Mouse (Mus musculus): Measurements from ENCODE around the gene Ly6g5b. TPM values are rescaled to one million over a fixed set of nuclear protein-coding genes. Genes with fewer than 3 reads are reported as not detected.

Gene Ly6g5b
- polyA plus RNA-seq, 1 experiment from 2014 or later = 1.5 TPM

GRCm38 (mm10) chr17:35121871-35122303, 6.7 kb upstream of the Ly6g5b start, which contains the start of gene Csnk2b:
Csnk2b (minus strand) TSS chr17:35122053.
- Histone ChIP-seq H3K4me3 (peak within 1 kb of the TSS; percentile 74), H3K9ac (peak within 1 kb of the TSS; percentile 88), H3K4me2 (replicated peaks) (peak within 1 kb of the TSS; percentile 97), H3K36me3 (peaks cover 34% of the 10 kb centered on the region), H3K27me3 (no peaks in the 10 kb centered on the region), H3K9me3 (replicated peaks) (no peaks in the 10 kb centered on the region), H3K4me1 (peaks cover 30% of the 10 kb centered on the region), H3K27ac (peak within 1 kb of the TSS; percentile 91)
- under 1% methylated on average over 19 of the region's 19 CpGs for WGBS
- ATAC-seq (ENCODE audit: low FRiP score) = peak; percentile 17; the same call in 1 of the 2 replicates

GRCm38 (mm10) chr17:35121143-35121799, 6.0 kb upstream of the Ly6g5b start, which contains the start of gene Gpank1:
Gpank1 (plus strand) TSS chr17:35121455.
- peaks cover 38% of the 10 kb centered on the region for H3K36me3 ChIP-seq
- peak within 1 kb of the TSS; percentile 97 for H3K4me2 ChIP-seq (replicated peaks)
- H3K4me3 ChIP-seq = peak within 1 kb of the TSS; percentile 74
- no peaks in the 10 kb centered on the region for H3K9me3 ChIP-seq (replicated peaks)
- H3K9ac ChIP-seq = peak within 1 kb of the TSS; percentile 88
- H3K27me3 ChIP-seq = no peaks in the 10 kb centered on the region
- peak; percentile 94 for ATAC-seq (ENCODE audit: low FRiP score)
- peaks cover 25% of the 10 kb centered on the region for H3K4me1 ChIP-seq
- H3K27ac ChIP-seq = peak within 1 kb of the TSS; percentile 91
- under 1% methylated on average over 50 of the region's 50 CpGs for WGBS

GRCm38 (mm10) chr17:35120745-35121142, 5.5 kb upstream of the Ly6g5b start:
- H3K4me3 ChIP-seq = peak overlapping the region; percentile 74
- no peak for ATAC-seq (ENCODE audit: low FRiP score)
- peak overlapping the region; percentile 64 for H3K27ac ChIP-seq
- H3K4me1 ChIP-seq = peaks cover 22% of the 10 kb centered on the region
- no peaks in the 10 kb centered on the region for H3K27me3 ChIP-seq
- peak overlapping the region; percentile 97 for H3K4me2 ChIP-seq (replicated peaks)
- no peaks in the 10 kb centered on the region for H3K9me3 ChIP-seq (replicated peaks)
- WGBS = under 1% methylated on average over 33 of the region's 33 CpGs
- H3K36me3 ChIP-seq = peaks cover 43% of the 10 kb centered on the region
- H3K9ac ChIP-seq = peak overlapping the region; percentile 88

- Histone ChIP-seq H3K4me3 (no peak overlapping the region), H3K9ac (no peak overlapping the region), H3K27ac (no peak overlapping the region), H3K27me3 (no peaks in the 10 kb centered on the region), H3K4me2 (replicated peaks) (no peak overlapping the region), H3K36me3 (peaks cover 26% of the 10 kb centered on the region), H3K4me1 (no peaks in the 10 kb centered on the region), H3K9me3 (replicated peaks) (no peaks in the 10 kb centered on the region)
- ATAC-seq (ENCODE audit: low FRiP score) = no peak
- WGBS = 67% methylated on average over 9 of the region's 9 CpGs
Measured at GRCm38 (mm10) chr17:35111774-35112173, 3.5 kb downstream of the Ly6g5b start.

DNA sequence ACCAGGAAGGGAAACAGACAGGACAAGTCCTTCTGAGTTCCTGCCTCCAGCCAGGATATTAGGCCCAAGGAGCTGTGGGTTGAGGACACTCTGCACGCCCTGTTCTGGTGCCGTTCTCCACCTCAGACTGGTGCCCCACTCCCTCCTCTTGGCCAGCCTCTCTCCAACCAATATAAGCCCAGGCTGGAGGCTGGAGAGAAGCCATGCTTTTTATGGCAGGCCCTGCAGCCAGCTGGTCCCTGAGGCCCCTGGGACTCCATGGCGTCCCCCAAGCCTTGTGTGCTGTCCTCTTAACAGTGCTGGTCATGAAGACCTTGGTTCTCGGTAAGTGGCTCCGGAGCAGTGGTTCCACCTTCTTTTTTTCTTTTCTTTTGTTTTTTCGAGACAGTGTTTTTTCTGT, 7.1 kb downstream of the Ly6g5b start, which contains the start of gene Ly6g5c:
Gene Ly6g5c, plus strand, starts transcription at position 183 of the 400 bp plus-strand sequence.
- Histone ChIP-seq H3K9me3 (replicated peaks) (no peaks in the 10 kb centered on the region), H3K9ac (no peak within 1 kb of the TSS), H3K4me2 (replicated peaks) (no peak within 1 kb of the TSS), H3K4me3 (no peak within 1 kb of the TSS), H3K27me3 (no peaks in the 10 kb centered on the region), H3K36me3 (peaks cover 9% of the 10 kb centered on the region), H3K4me1 (peaks cover 4% of the 10 kb centered on the region; the same call in 1 of the 2 replicates), H3K27ac (no peak within 1 kb of the TSS)
- 82% methylated on average over 6 of the region's 6 CpGs for WGBS
- no peak for ATAC-seq (ENCODE audit: low FRiP score)

DNA sequence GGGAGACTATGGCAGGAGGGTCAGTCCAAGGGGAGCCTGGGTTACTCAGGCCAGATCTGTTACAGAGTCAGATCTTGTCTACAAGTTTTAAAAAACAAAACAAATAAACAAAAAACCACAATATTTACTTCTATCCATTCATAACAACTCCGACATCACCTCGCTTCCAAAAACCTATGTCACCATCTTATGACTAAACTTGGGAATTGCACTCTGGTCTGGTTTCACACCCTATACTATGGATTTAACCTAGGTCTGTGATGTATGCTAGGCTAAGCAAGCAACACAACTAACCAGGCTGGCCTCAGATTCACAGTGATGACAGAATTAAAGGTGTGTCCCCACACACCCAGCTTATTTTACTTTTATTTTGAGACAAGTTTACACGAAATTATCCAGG, 8.7 kb downstream of the Ly6g5b start:
- Histone ChIP-seq H3K4me2 (replicated peaks) (no peak overlapping the region), H3K27ac (no peak overlapping the region), H3K4me3 (no peak overlapping the region), H3K9ac (no peak overlapping the region; the same call in 1 of the 2 replicates), H3K36me3 (peaks cover 25% of the 10 kb centered on the region), H3K27me3 (no peaks in the 10 kb centered on the region), H3K4me1 (peaks cover 4% of the 10 kb centered on the region; the same call in 1 of the 2 replicates), H3K9me3 (replicated peaks) (no peaks in the 10 kb centered on the region)
- 62% methylated on average over 3 of the region's 3 CpGs for WGBS
- ATAC-seq (ENCODE audit: low FRiP score) = no peak

DNA sequence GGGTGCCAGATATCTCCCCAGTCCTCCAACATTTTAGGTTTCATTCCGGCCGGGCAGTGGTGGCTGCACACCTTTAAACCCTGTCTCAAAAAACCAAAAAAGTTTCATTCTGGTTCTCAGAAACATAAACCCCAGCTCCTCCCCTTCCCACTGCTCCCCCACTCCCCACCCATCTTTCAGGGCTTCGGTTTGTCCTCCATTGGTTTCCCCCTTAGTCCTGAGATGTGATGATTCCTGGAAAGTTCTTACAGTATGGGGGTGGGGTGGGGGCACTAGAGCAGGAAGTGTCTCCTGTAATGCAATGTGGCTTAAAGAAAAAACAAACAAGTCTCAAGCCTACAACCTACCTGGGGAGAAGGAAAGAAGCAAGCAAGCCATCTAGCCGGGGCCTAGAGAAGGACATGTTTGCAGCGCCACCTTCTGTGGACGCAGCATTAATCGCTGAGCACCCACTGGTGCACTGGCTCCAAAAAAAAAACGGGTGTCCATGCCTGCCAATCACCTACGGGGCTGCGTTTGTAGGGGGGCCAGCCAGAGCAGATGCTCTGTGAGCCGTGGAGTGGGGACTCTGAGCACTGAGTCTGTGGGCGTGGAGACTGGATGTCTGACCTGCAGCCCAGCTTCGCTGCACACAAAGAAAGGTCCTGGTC, 9.4 kb downstream of the Ly6g5b start:
- ATAC-seq (ENCODE audit: low FRiP score) = no peak
- H3K9ac ChIP-seq = peak overlapping the region; percentile 51
- H3K9me3 ChIP-seq (replicated peaks) = no peaks in the 10 kb centered on the region
- 26% methylated on average over 13 of the region's 13 CpGs for WGBS
- no peak overlapping the region for H3K4me3 ChIP-seq
- no peak overlapping the region for H3K27ac ChIP-seq
- peak overlapping the region; percentile 37 for H3K4me2 ChIP-seq (replicated peaks)
- H3K27me3 ChIP-seq = no peaks in the 10 kb centered on the region
- H3K4me1 ChIP-seq = peaks cover 4% of the 10 kb centered on the region; the same call in 1 of the 2 replicates
- H3K36me3 ChIP-seq = peaks cover 32% of the 10 kb centered on the region

GRCm38 (mm10) chr17:35104754-35105153, 10.5 kb downstream of the Ly6g5b start:
- WGBS = 78% methylated on average over 6 of the region's 6 CpGs
- no peaks in the 10 kb centered on the region for H3K27me3 ChIP-seq
- no peak overlapping the region for H3K4me2 ChIP-seq (replicated peaks)
- H3K4me3 ChIP-seq = no peak overlapping the region
- peaks cover 4% of the 10 kb centered on the region; the same call in 1 of the 2 replicates for H3K4me1 ChIP-seq
- peaks cover 43% of the 10 kb centered on the region for H3K36me3 ChIP-seq
- no peaks in the 10 kb centered on the region for H3K9me3 ChIP-seq (replicated peaks)
- no peak overlapping the region for H3K27ac ChIP-seq
- no peak for ATAC-seq (ENCODE audit: low FRiP score)
- H3K9ac ChIP-seq = no peak overlapping the region

- H3K4me2 ChIP-seq (replicated peaks) = no peak overlapping the region
- peaks cover 50% of the 10 kb centered on the region for H3K36me3 ChIP-seq
- H3K27ac ChIP-seq = no peak overlapping the region
- H3K4me3 ChIP-seq = no peak overlapping the region
- H3K9ac ChIP-seq = no peak overlapping the region
- H3K9me3 ChIP-seq (replicated peaks) = no peaks in the 10 kb centered on the region
- ATAC-seq (ENCODE audit: low FRiP score) = no peak
- H3K4me1 ChIP-seq = peaks cover 4% of the 10 kb centered on the region; the same call in 1 of the 2 replicates
- no peaks in the 10 kb centered on the region for H3K27me3 ChIP-seq
- 92% methylated on average over 7 of the region's 7 CpGs for WGBS
Measured at GRCm38 (mm10) chr17:35104079-35104478, 11.1 kb downstream of the Ly6g5b start.

DNA sequence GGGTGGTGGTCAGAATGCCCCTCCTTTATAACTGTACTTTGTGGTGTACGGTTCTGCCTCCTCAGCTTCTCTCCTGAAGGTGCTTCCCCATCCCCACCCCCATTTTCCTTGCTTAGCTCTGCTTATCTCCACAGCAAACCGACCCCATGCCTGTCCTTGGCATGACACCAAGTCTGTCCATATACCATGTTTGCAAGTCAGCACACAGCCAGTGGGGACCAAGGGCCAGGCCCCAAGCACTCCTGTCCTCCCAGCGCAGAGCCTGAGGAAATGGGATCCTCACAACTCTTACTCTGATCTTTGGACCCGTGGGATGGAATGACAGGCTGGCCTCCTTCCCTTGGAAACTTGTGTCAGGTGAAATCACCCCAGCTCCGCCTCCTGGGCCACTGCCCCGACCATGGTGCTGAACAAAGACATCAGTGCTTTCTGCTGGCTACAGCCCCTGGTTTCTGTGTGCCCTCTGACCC, 12.0 kb downstream of the Ly6g5b start:
- Histone ChIP-seq H3K36me3 (peaks cover 57% of the 10 kb centered on the region), H3K4me2 (replicated peaks) (no peak overlapping the region)

GRCm38 (mm10) chr17:35102299-35102698, 12.9 kb downstream of the Ly6g5b start:
- H3K27ac ChIP-seq = no peak overlapping the region
- H3K27me3 ChIP-seq = no peaks in the 10 kb centered on the region
- no peak for ATAC-seq (ENCODE audit: low FRiP score)
- no peak overlapping the region for H3K4me3 ChIP-seq
- no peaks in the 10 kb centered on the region for H3K9me3 ChIP-seq (replicated peaks)
- H3K4me2 ChIP-seq (replicated peaks) = no peak overlapping the region
- peaks cover 61% of the 10 kb centered on the region for H3K36me3 ChIP-seq
- 81% methylated on average over 8 of the region's 8 CpGs for WGBS
- peaks cover 4% of the 10 kb centered on the region; the same call in 1 of the 2 replicates for H3K4me1 ChIP-seq
- no peak overlapping the region for H3K9ac ChIP-seq

More for the DNA sequence above, 12.0 kb downstream of the Ly6g5b start:
- H3K9ac ChIP-seq = 0 out of 2 replicates have a peak overlapping the region, but pooled peaks have one; percentile 27
- H3K4me3 ChIP-seq = no peak overlapping the region
- no peak for ATAC-seq (ENCODE audit: low FRiP score)
- H3K27ac ChIP-seq = no peak overlapping the region
- no peaks in the 10 kb centered on the region for H3K9me3 ChIP-seq (replicated peaks)
- H3K4me1 ChIP-seq = peaks cover 4% of the 10 kb centered on the region; the same call in 1 of the 2 replicates
- 71% methylated on average over 6 of the region's 6 CpGs for WGBS
- H3K27me3 ChIP-seq = no peaks in the 10 kb centered on the region

DNA sequence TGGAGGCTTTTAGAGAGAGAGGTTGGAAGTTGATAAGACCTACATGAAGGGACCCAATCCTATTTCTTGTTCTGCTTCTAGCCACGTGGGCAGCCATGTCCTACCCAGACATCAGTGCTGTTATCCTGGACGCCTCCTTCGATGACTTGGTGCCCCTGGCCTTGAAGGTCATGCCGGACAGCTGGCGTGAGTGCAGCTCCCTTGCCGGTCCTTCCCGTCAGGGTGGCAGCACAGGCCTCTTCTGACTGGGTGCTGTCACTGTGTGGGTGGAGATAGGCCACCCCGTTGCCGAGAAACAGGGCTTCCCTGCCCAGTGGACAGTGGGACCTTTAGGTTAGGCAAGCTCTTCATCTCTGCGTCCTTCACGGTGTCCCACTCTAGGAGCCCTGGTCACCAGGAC, 14.1 kb downstream of the Ly6g5b start:
- H3K27ac ChIP-seq = no peak overlapping the region
- no peak overlapping the region for H3K4me2 ChIP-seq (replicated peaks)
- no peak overlapping the region for H3K9ac ChIP-seq
- no peaks in the 10 kb centered on the region for H3K27me3 ChIP-seq
- peaks cover 72% of the 10 kb centered on the region for H3K36me3 ChIP-seq
- ATAC-seq (ENCODE audit: low FRiP score) = no peak
- no peaks in the 10 kb centered on the region for H3K9me3 ChIP-seq (replicated peaks)
- WGBS = 88% methylated on average over 11 of the region's 11 CpGs
- H3K4me3 ChIP-seq = no peak overlapping the region
- peaks cover 2% of the 10 kb centered on the region; the same call in 1 of the 2 replicates for H3K4me1 ChIP-seq
